Mouse (Mus musculus) MEL (cell line): ENCODE results near the gene Olfr1393. TPM values are rescaled to one million over a fixed set of nuclear protein-coding genes. Genes with fewer than 3 reads are reported as not detected.
A peak's percentile ranks its signal among the peaks of the same experiment; 100 is the strongest.

Experiments used
- DNase-seq: peaks from one replicate; pipeline ENCODE4 v3.0.0; 2011; ENCODE audit warnings: low read depth, low spot score
- H3K27ac ChIP-seq: 2 replicates; pipeline ENCODE4 v1.5.1; 2012; ENCODE audit warnings: low read depth, mild to moderate bottlenecking, control low read depth, low read length, moderate library complexity; ENCODE audit not compliant: control insufficient read depth
- H3K27me3 ChIP-seq, 2 experiments: fragments of 150-350 bp in 1 of 2; sonication (generic) in 1 of 2; 2 replicates each; pipeline ENCODE4 v1.6.1; 2012; ENCODE audit warnings: low read length in 2 of 2, mild to moderate bottlenecking in 2 of 2, improper control_type of control experiment in 1 of 2, moderate library complexity in 1 of 2; ENCODE audit not compliant: insufficient read depth in 2 of 2, control insufficient read depth in 1 of 2
- H3K36me3 ChIP-seq, 2 experiments: 2 replicates each; pipeline ENCODE4 v1.6.1; 2012 to 2014; ENCODE audit warnings: low read length in 2 of 2, improper control_type of control experiment in 1 of 2, inconsistent platforms in 1 of 2, mild to moderate bottlenecking in 1 of 2; ENCODE audit not compliant: insufficient read depth in 2 of 2, control insufficient read depth in 1 of 2
- H3K4me1 ChIP-seq, 2 experiments: fragments of 150-350 bp in 1 of 2; sonication (generic) in 1 of 2; 2 replicates each; pipeline ENCODE4 v1.6.1; 2012; ENCODE audit warnings: low read length in 2 of 2, improper control_type of control experiment in 1 of 2, mild to moderate bottlenecking in 1 of 2; ENCODE audit not compliant: insufficient read depth in 2 of 2, control insufficient read depth in 1 of 2
- H3K4me3 ChIP-seq, 2 experiments: fragments of 150-350 bp in 1 of 2; sonication (generic) in 1 of 2; 2 replicates each; pipeline ENCODE4 v1.5.1; 2012; ENCODE audit warnings: low read depth in 2 of 2, low read length in 2 of 2, mild to moderate bottlenecking in 2 of 2, moderate library complexity in 2 of 2, control low read depth in 1 of 2, improper control_type of control experiment in 1 of 2; ENCODE audit not compliant: control insufficient read depth in 1 of 2, insufficient read depth in 1 of 2
- H3K79me2 ChIP-seq: 2 replicates; pipeline ENCODE4 v1.6.1; 2012; ENCODE audit warnings: mild to moderate bottlenecking, low read length, moderate library complexity; ENCODE audit not compliant: control insufficient read depth, poor library complexity, insufficient read depth
- H3K9ac ChIP-seq: 2 replicates; pipeline ENCODE4 v1.6.1; 2012; ENCODE audit warnings: low read depth, mild to moderate bottlenecking, control low read depth, low read length, moderate library complexity; ENCODE audit not compliant: control insufficient read depth, poor library complexity, severe bottlenecking
- H3K9me3 ChIP-seq: fragments of 150-350 bp; sonication (generic); replicated peaks from 2 replicates; pipeline ENCODE4 v1.6.1; 2012; ENCODE audit warnings: mild to moderate bottlenecking, low read length, improper control_type of control experiment, moderate library complexity; ENCODE audit not compliant: insufficient read depth
- BHLHE40 ChIP-seq: IDR thresholded peaks from 2 replicates; pipeline ENCODE4 v1.6.1; 2012; ENCODE audit warnings: low read depth, mild to moderate bottlenecking, inconsistent platforms, low read length, improper control_type of control experiment, borderline replicate concordance
- E2F4 ChIP-seq: IDR thresholded peaks from 2 replicates; pipeline ENCODE4 v1.6.1; 2011; ENCODE audit warnings: low read depth, low read length, improper control_type of control experiment, borderline replicate concordance
- ELF1 ChIP-seq: IDR thresholded peaks from 2 replicates; pipeline ENCODE4 v1.6.1; 2014; ENCODE audit warnings: low read depth, mild to moderate bottlenecking, inconsistent platforms, low read length, improper control_type of control experiment, moderate library complexity
- EP300 ChIP-seq, 2 experiments: IDR thresholded peaks; 2 replicates each; pipeline ENCODE4 v1.6.1; 2011; ENCODE audit warnings: improper control_type of control experiment in 2 of 2, low read length in 2 of 2, low read depth in 1 of 2, mild to moderate bottlenecking in 1 of 2
- ETS1 ChIP-seq: IDR thresholded peaks from 2 replicates; pipeline ENCODE4 v1.6.1; 2012; ENCODE audit warnings: low read depth, mild to moderate bottlenecking, inconsistent platforms, low read length, improper control_type of control experiment, moderate library complexity
- GABPA ChIP-seq: IDR thresholded peaks from 2 replicates; pipeline ENCODE4 v1.6.1; 2012; ENCODE audit warnings: low read depth, mild to moderate bottlenecking, inconsistent platforms, low read length, improper control_type of control experiment, moderate library complexity
- GATA1 ChIP-seq: IDR thresholded peaks from 2 replicates; pipeline ENCODE4 v1.6.1; 2011; ENCODE audit warnings: low read depth, low read length, improper control_type of control experiment
- MAFK ChIP-seq: IDR thresholded peaks from 2 replicates; pipeline ENCODE4 v1.6.1; 2011; ENCODE audit warnings: low read depth, mild to moderate bottlenecking, low read length, improper control_type of control experiment, borderline replicate concordance
- MAX ChIP-seq: IDR thresholded peaks from 2 replicates; pipeline ENCODE4 v1.6.1; 2011; ENCODE audit warnings: low read length, improper control_type of control experiment
- MAZ ChIP-seq: IDR thresholded peaks from 2 replicates; pipeline ENCODE4 v1.6.1; 2012; ENCODE audit warnings: low read depth, mild to moderate bottlenecking, inconsistent platforms, low read length, improper control_type of control experiment
- MEF2A ChIP-seq: IDR thresholded peaks from 2 replicates; pipeline ENCODE4 v1.6.1; 2014; ENCODE audit warnings: low read depth, mild to moderate bottlenecking, inconsistent platforms, low read length, improper control_type of control experiment; ENCODE audit not compliant: poor library complexity, insufficient replicate concordance, severe bottlenecking; ENCODE audit errors: extremely low read depth
- MXI1 ChIP-seq: IDR thresholded peaks from 2 replicates; pipeline ENCODE4 v1.6.1; 2011; ENCODE audit warnings: mild to moderate bottlenecking, low read depth, low read length, improper control_type of control experiment
- MYB ChIP-seq: IDR thresholded peaks from 2 replicates; pipeline ENCODE4 v1.6.1; 2011; ENCODE audit warnings: mild to moderate bottlenecking, low read depth, low read length, improper control_type of control experiment
- MYC ChIP-seq: IDR thresholded peaks from 2 replicates; pipeline ENCODE4 v1.6.1; 2011; ENCODE audit warnings: low read depth, mild to moderate bottlenecking, low read length, improper control_type of control experiment, moderate library complexity
- NELFE ChIP-seq: IDR thresholded peaks from 2 replicates; pipeline ENCODE4 v1.6.1; 2011; ENCODE audit warnings: low read depth, low read length, improper control_type of control experiment
- NRF1 ChIP-seq: IDR thresholded peaks from 2 replicates; pipeline ENCODE4 v1.6.1; 2014; ENCODE audit warnings: low read depth, mild to moderate bottlenecking, inconsistent platforms, low read length, improper control_type of control experiment, moderate library complexity; ENCODE audit not compliant: poor library complexity, insufficient read depth, severe bottlenecking
- POLR2A ChIP-seq, 2 experiments: IDR thresholded peaks; 2 replicates each; pipeline ENCODE4 v1.6.1; 2011 to 2012; ENCODE audit warnings: low read length in 2 of 2, mild to moderate bottlenecking in 2 of 2, control low read depth in 1 of 2, improper control_type of control experiment in 1 of 2, low read depth in 1 of 2, moderate library complexity in 1 of 2; ENCODE audit not compliant: control insufficient read depth in 1 of 2, insufficient read depth in 1 of 2, poor library complexity in 1 of 2
- POLR2AphosphoS2 ChIP-seq: IDR thresholded peaks from 2 replicates; pipeline ENCODE4 v1.6.1; 2011; ENCODE audit warnings: low read length, improper control_type of control experiment
- RAD21 ChIP-seq: IDR thresholded peaks from 2 replicates; pipeline ENCODE4 v1.6.1; 2011; ENCODE audit warnings: mild to moderate bottlenecking, low read depth, low read length, improper control_type of control experiment
- RCOR1 ChIP-seq: IDR thresholded peaks from 2 replicates; pipeline ENCODE4 v1.6.1; 2012; ENCODE audit warnings: low read depth, mild to moderate bottlenecking, inconsistent platforms, low read length, improper control_type of control experiment
- SIN3A ChIP-seq: IDR thresholded peaks from 2 replicates; pipeline ENCODE4 v1.6.1; 2012; ENCODE audit warnings: low read length, improper control_type of control experiment, inconsistent platforms
- SMC3 ChIP-seq: IDR thresholded peaks from 2 replicates; pipeline ENCODE4 v1.6.1; 2011; ENCODE audit warnings: low read depth, low read length, improper control_type of control experiment
- TBP ChIP-seq: IDR thresholded peaks from 2 replicates; pipeline ENCODE4 v1.8.0; 2011; ENCODE audit warnings: low read depth, low read length, improper control_type of control experiment
- TCF12 ChIP-seq: IDR thresholded peaks from 2 replicates; pipeline ENCODE4 v1.6.1; 2014; ENCODE audit warnings: low read depth, mild to moderate bottlenecking, inconsistent platforms, low read length, improper control_type of control experiment, moderate library complexity
- USF1 ChIP-seq: IDR thresholded peaks from 2 replicates; pipeline ENCODE4 v1.6.1; 2014; ENCODE audit warnings: low read depth, mild to moderate bottlenecking, inconsistent platforms, low read length, improper control_type of control experiment, moderate library complexity
- USF2 ChIP-seq, 2 experiments: IDR thresholded peaks; 2 replicates each; pipeline ENCODE4 v1.6.1; 2011 to 2012; ENCODE audit warnings: improper control_type of control experiment in 2 of 2, low read length in 2 of 2, borderline replicate concordance in 1 of 2, inconsistent platforms in 1 of 2, low read depth in 1 of 2, mild to moderate bottlenecking in 1 of 2; ENCODE audit not compliant: insufficient read depth in 1 of 2
- ZC3H11A ChIP-seq: IDR thresholded peaks from 2 replicates; pipeline ENCODE4 v1.6.1; 2012; ENCODE audit warnings: low read depth, mild to moderate bottlenecking, inconsistent platforms, low read length, improper control_type of control experiment
- ZNF384 ChIP-seq: IDR thresholded peaks from 2 replicates; pipeline ENCODE4 v1.6.1; 2012; ENCODE audit warnings: low read depth, mild to moderate bottlenecking, inconsistent platforms, low read length, improper control_type of control experiment
- polyA plus RNA-seq, 2 experiments: library from polyadenylated mRNA; stranded (reverse) in 1 of 2; unstranded in 1 of 2; fragments of >175 nt in 1 of 2; fragments of >200 nt in 1 of 2; gene quantifications; 2 replicates each; pipeline versions ENCODE4 v1.2.1 to v1.2.4; 2012; ENCODE audit warnings: low replicate concordance in 2 of 2, low read depth in 1 of 2; ENCODE audit not compliant: insufficient read length in 2 of 2, insufficient read depth in 1 of 2, missing spikeins in 1 of 2
- total RNA-seq: library from RNA; depleted of rRNA; stranded (reverse); fragments of 300-350 nt; gene quantifications from 2 replicates; pipeline ENCODE4 v1.2.3, GENCODE M21; 2012

The Olfr1393 gene
- total and polyA plus RNA-seq, 3 experiments: not detected

GRCm38 (mm10) chr11:49240874-49241273 lies 37.2 kb upstream of the Olfr1393 start (continued):
- peak in 1 of 2 experiments; percentile 14; a peak in 1 of 4 replicates for TF ChIP-seq EP300 (IDR thresholded peaks at IDR 0.05; ENCODE audit: low read depth in 1 of 2, low read length in 2 of 2)
- peak; percentile 39 for TF ChIP-seq RAD21
- TF ChIP-seq ELF1: 0 out of 2 replicates have a peak, but pooled peaks have one; percentile 5
- TF ChIP-seq NELFE: no peak
- TF ChIP-seq TBP: no peak

GRCm38 (mm10) chr11:49241471-49241870 lies 36.6 kb upstream of the Olfr1393 start:
- Histone ChIP-seq H3K4me1 (peaks cover 25 to 35% of the 10 kb centered on the region in 2 experiments), H3K4me3 (no peak overlapping the region), H3K27ac (no peak overlapping the region), H3K9me3 (no peaks in the 10 kb centered on the region), H3K9ac (no peak overlapping the region), H3K79me2 (no peaks in the 10 kb centered on the region), H3K36me3 (peaks cover 0 to 39% of the 10 kb centered on the region in 2 experiments; a peak in 2 of 4 replicates), H3K27me3 (no peaks in the 10 kb centered on the region)
- TF ChIP-seq ETS1 (peak; percentile 88), SIN3A (peak; percentile 65), MAX (no peak), MAFK (0 out of 2 replicates have a peak, but pooled peaks have one; percentile 6), ZNF384 (peak; percentile 85), GATA1 (no peak), EP300 (IDR thresholded peaks at IDR 0.05; ENCODE audit: low read depth in 1 of 2, low read length in 2 of 2) (peak; percentile 35 to 63), BHLHE40 (peak; percentile 7; the same call in 1 of the 2 replicates), TCF12 (peak; percentile 68), MEF2A (peak; percentile 93)
- peak; percentile 55 for DNase-seq

- DNase-seq: peak; percentile 75
- no peaks in the 10 kb centered on the region for H3K27me3 ChIP-seq
- peak overlapping the region; percentile 62 to 65 for H3K4me3 ChIP-seq
- no peaks in the 10 kb centered on the region for H3K9me3 ChIP-seq
- peak overlapping the region; percentile 58 for H3K27ac ChIP-seq
- H3K79me2 ChIP-seq: no peaks in the 10 kb centered on the region
- peaks cover 0 to 39% of the 10 kb centered on the region in 2 experiments; a peak in 2 of 4 replicates for H3K36me3 ChIP-seq
- peaks cover 33 to 38% of the 10 kb centered on the region in 2 experiments for H3K4me1 ChIP-seq
- peak overlapping the region; percentile 51 for H3K9ac ChIP-seq
- TF ChIP-seq USF2 (IDR thresholded peaks at IDR 0.05; ENCODE audit: borderline replicate concordance in 1 of 2, insufficient read depth in 1 of 2, low read depth in 1 of 2, low read length in 2 of 2): peak in 1 of 2 experiments; percentile 67; a peak in 1 of 4 replicates
- no peak for TF ChIP-seq SMC3
- TF ChIP-seq USF1: peak; percentile 90
- peak; percentile 16; the same call in 1 of the 2 replicates for TF ChIP-seq MYC
- no peak for TF ChIP-seq RCOR1
- TF ChIP-seq ETS1: 0 out of 2 replicates have a peak, but pooled peaks have one; percentile 41
- no peak for TF ChIP-seq POLR2A (IDR thresholded peaks at IDR 0.05; ENCODE audit: control insufficient read depth in 1 of 2, insufficient read depth in 1 of 2, low read depth in 1 of 2, low read length in 2 of 2, poor library complexity in 1 of 2)
- no peak for TF ChIP-seq POLR2AphosphoS2
- TF ChIP-seq MXI1: no peak
- no peak for TF ChIP-seq ELF1
- TF ChIP-seq MYB: no peak
- no peak for TF ChIP-seq NRF1
- no peak for TF ChIP-seq E2F4
- TF ChIP-seq ZC3H11A: no peak
- TF ChIP-seq MAZ: no peak
- TF ChIP-seq MEF2A: no peak; the same call in 1 of the 2 replicates
- TF ChIP-seq GABPA: no peak
These were observed 35.0 kb upstream of the Olfr1393 start for GRCm38 (mm10) chr11:49242944-49243626.
